10 mouse cellular contexts compared by ENCODE assay signal in genomic region chr15:11533002-11533610, GRCm38 (mm10).
DNase-seq lines count a peak whose midpoint lies in the region; ATAC-seq and TF ChIP-seq lines count a peak whose summit lies in the region.
"Had no signal": no experiment of that assay in that cellular context is flagged by ENCODE, and none has a peak within 500 bp of the region (broad histone marks: within the 10 kb centered on the region; RNA-seq: fewer than 3 reads in every experiment).

No protein-coding gene starts in this region.

- peaks cover 6% of the 10 kb centered on the region; the same call in 1 of the 2 replicates for H3K4me1 ChIP-seq in heart, embryonic 12.5 days (replicated peaks)
- H3K4me1 ChIP-seq in lung, postnatal 0 days (ENCODE audit: insufficient read depth, low read depth, low read length) = no peaks in the 10 kb centered on the region

- peak; percentile 93 for TF ChIP-seq EP300 in lung, postnatal 0 days (IDR thresholded peaks at IDR 0.05)

- no peak for TF ChIP-seq CTCF in lung, postnatal 0 days (IDR thresholded peaks at IDR 0.05)

- H3K27me3 ChIP-seq in heart, embryonic 12.5 days (replicated peaks) = no peaks in the 10 kb centered on the region
- H3K27me3 ChIP-seq in lung, postnatal 0 days (replicated peaks; ENCODE audit: insufficient read depth, low read length) = no peaks in the 10 kb centered on the region
- H3K27me3 ChIP-seq: embryonic facial prominence, embryonic 12.5 days had no signal

- H3K27ac ChIP-seq in heart, embryonic 12.5 days (ENCODE audit: poor library complexity, severe bottlenecking) = no peak overlapping the region
- H3K27ac ChIP-seq in lung, postnatal 0 days (ENCODE audit: low read length) = no peak overlapping the region
- H3K27ac ChIP-seq: embryonic facial prominence, embryonic 12.5 days had no signal

- H3K9ac ChIP-seq in heart, embryonic 12.5 days = no peak overlapping the region
- H3K9ac ChIP-seq in lung, postnatal 0 days (replicated peaks; ENCODE audit: low read depth) = no peak overlapping the region
- H3K9ac ChIP-seq: embryonic facial prominence, embryonic 12.5 days had no signal

- H3K4me2 ChIP-seq in heart, embryonic 12.5 days = no peak overlapping the region
- no peak overlapping the region for H3K4me2 ChIP-seq in lung, postnatal 0 days (replicated peaks; ENCODE audit: low read depth, low read length)
- H3K4me2 ChIP-seq: embryonic facial prominence, embryonic 12.5 days had no signal

- peak; percentile 9 for DNase-seq in heart, adult 8-10 months (ENCODE audit: low spot score)
- peak; percentile 33 for DNase-seq in lung, postnatal 0 days (ENCODE audit: low spot score)
- DNase-seq in thymus, postnatal 10 days (ENCODE audit: low spot score in 2 of 2) = peak; percentile 67 to 76
- DNase-seq in testis, postnatal 10 days (ENCODE audit: low spot score) = no peak
- no peak for DNase-seq in ovary, adult 18-20 months (ENCODE audit: low spot score)
- DNase-seq in right cerebral cortex, postnatal 36 days (ENCODE audit: low spot score in 2 of 2) = no peak
- DNase-seq: gastrocnemius, postnatal 10 days had no signal

- WGBS in heart, embryonic 12.5 days = 54% methylated on average over 10 of the region's 10 CpGs
- WGBS in lung, postnatal 0 days = 38% methylated on average over 10 of the region's 10 CpGs

- ATAC-seq in heart, embryonic 12.5 days (ENCODE audit: insufficient number of reproducible peaks, low FRiP score) = no peak
- peak; percentile 92 for ATAC-seq in inflammation-experienced regulatory T-cells, adult 6 months
- peak; percentile 80 for ATAC-seq in lung, postnatal 0 days

- no peaks in the 10 kb centered on the region for H3K36me3 ChIP-seq in heart, embryonic 12.5 days
- H3K36me3 ChIP-seq in lung, postnatal 0 days (ENCODE audit: insufficient read depth, low read length) = no peaks in the 10 kb centered on the region
- H3K36me3 ChIP-seq: embryonic facial prominence, embryonic 12.5 days had no signal

- H3K4me3 ChIP-seq in heart, embryonic 12.5 days = no peak overlapping the region
- no peak overlapping the region for H3K4me3 ChIP-seq in lung, postnatal 0 days (ENCODE audit: low read depth, low read length)
- H3K4me3 ChIP-seq: embryonic facial prominence, embryonic 12.5 days had no signal

- H3K9me3 ChIP-seq in heart, embryonic 12.5 days (replicated peaks) = no peaks in the 10 kb centered on the region
- no peaks in the 10 kb centered on the region for H3K9me3 ChIP-seq in lung, postnatal 0 days (ENCODE audit: low read length)
- H3K9me3 ChIP-seq: embryonic facial prominence, embryonic 12.5 days had no signal

Comparison
In these comparisons a context has a peak if more than half of its experiments do, and no peak if none do; other contexts are left out.
1. DNase-seq: peak in heart, adult 8-10 months (single experiment), lung, postnatal 0 days (single experiment) and thymus, postnatal 10 days (2 of 2); none in testis, postnatal 10 days (single experiment), ovary, adult 18-20 months (single experiment) and right cerebral cortex, postnatal 36 days (0 of 2).